Mouse (Mus musculus) retina, embryonic 14.5 days (tissue): ENCODE measurements around the gene Slc7a11.

Experiments used
- DNase-seq: peaks from one replicate; pipeline ENCODE4 v3.0.0-alpha.2; 2015; ENCODE audit warnings: low spot score

The Slc7a11 gene

DNA sequence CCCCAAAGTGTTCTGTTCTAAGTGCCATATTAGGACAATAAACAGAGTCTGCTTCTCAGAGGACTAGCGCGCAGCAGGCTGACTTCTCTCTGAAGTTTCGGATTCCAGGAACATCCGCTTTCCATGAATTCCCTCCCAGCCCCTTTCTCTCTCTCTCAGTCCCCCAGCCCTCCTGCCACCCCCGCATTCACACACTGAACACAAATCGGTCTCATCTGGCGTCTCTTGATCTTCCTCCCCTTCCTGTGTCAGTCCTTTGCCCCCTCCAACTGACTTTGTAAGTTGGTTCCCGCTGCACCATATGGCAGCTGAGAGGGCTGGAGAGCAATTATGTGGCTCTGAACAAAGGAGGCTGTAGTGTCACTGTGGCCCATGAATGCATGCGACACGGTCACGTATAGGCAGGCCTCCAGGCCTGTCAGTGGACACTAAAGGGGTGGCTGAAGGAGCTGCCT is 577.3 kb downstream of the Slc7a11 start:
- peak; percentile 76 for DNase-seq

DNA sequence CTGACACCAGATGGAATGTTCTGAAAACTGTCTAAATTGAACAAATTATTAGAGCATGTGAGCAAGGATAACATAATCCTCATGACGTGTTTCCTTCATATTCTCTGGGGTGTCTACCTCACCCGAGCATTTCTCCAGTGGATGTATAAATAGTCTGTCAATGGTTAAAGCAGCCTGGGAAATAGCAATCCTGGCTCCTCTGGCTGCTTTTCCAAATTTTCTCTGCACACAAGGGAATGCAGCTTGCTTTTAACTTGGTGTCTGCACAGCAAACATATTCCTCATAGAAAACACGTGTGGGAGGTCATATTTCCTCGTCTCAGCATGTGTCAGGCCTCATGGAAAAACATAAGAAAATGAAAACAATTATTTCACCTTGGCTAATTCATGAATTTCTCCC is 586.6 kb downstream of the Slc7a11 start:
- no peak for DNase-seq

DNA sequence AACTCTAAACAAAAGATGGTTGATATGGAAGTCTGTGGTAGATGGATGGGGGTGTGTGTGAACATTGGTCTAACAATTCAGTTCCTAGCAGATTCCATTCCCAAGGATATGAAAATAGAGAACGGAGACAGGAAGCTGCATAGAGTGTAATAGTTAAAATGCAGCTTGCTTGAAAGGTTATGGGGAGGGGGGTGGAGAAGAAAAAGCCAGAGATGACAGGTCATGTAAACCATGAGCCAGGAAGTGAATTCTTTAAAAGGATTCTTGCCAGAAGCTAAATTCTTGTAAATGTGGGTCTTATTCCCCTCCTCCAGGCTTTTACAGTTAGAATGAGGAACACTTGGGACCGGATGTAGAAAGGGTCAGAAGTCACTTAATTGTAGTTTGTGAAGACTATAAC is 589.1 kb downstream of the Slc7a11 start:
- DNase-seq: no peak

DNA sequence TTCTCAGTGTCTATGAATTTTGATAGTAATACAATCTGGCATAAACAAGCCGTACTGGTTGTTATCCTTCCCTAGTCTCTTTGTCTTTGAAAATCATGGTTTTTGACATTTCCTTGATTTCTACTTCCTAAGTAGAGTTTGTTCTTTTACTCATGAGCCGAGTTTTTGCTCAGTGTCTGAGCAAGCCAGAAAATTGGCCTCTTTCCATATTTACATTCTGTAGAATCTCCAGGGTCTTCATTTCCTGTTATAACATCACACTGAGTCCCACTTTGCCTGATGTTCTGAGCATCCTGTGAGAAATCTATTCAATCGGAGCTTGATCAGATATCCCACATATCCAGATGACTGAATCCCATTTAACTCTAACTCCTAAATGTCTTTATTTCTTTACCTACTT is 600.4 kb downstream of the Slc7a11 start:
- no peak for DNase-seq
